Mouse (Mus musculus): ENCODE measurements around the gene Gm45234. TPM values are rescaled to one million over a fixed set of nuclear protein-coding genes. Genes with fewer than 3 reads are reported as not detected.

Gm45234 gene
- polyA plus RNA-seq, 1 experiment from 2014 or later, result not detected

GRCm38 (mm10) chr6:124708289-124708889 lies 47.4 kb downstream of the Gm45234 start:
- Histone ChIP-seq H3K27ac (ENCODE audit: low read depth, low read length) (no peak overlapping the region), H3K4me2 (ENCODE audit: low read depth, low read length) (no peak overlapping the region), H3K9me3 (ENCODE audit: control insufficient read depth, low read length) (no peaks in the 10 kb centered on the region), H3K36me3 (ENCODE audit: control insufficient read depth, insufficient read depth, low read length) (peaks cover 28% of the 10 kb centered on the region), H3K9ac (replicated peaks; ENCODE audit: low read depth, low read length) (no peak overlapping the region), H3K4me3 (ENCODE audit: low read depth, low read length) (no peak overlapping the region), H3K4me1 (ENCODE audit: control insufficient read depth, insufficient read depth, low read length) (peaks cover 16% of the 10 kb centered on the region), H3K27me3 (ENCODE audit: control insufficient read depth, insufficient read depth, low read length) (no peaks in the 10 kb centered on the region)
- WGBS, result 96% methylated on average over 10 of the region's 10 CpGs
- ATAC-seq (ENCODE audit: low read depth), result no peak

GRCm38 (mm10) chr6:124706061-124706627 lies 49.7 kb downstream of the Gm45234 start:
- Histone ChIP-seq H3K4me3 (ENCODE audit: low read depth, low read length) (no peak overlapping the region), H3K27me3 (ENCODE audit: control insufficient read depth, insufficient read depth, low read length) (no peaks in the 10 kb centered on the region), H3K36me3 (ENCODE audit: control insufficient read depth, insufficient read depth, low read length) (peaks cover 43% of the 10 kb centered on the region), H3K4me2 (ENCODE audit: low read depth, low read length) (no peak overlapping the region), H3K27ac (ENCODE audit: low read depth, low read length) (no peak overlapping the region), H3K9ac (replicated peaks; ENCODE audit: low read depth, low read length) (no peak overlapping the region), H3K4me1 (ENCODE audit: control insufficient read depth, insufficient read depth, low read length) (peaks cover 9% of the 10 kb centered on the region), H3K9me3 (ENCODE audit: control insufficient read depth, low read length) (no peaks in the 10 kb centered on the region)
- no peak for ATAC-seq (ENCODE audit: low read depth)
- WGBS, result 86% methylated on average over 5 of the region's 5 CpGs

GRCm38 (mm10) chr6:124704417-124704816 lies 51.4 kb downstream of the Gm45234 start:
- Histone ChIP-seq H3K27ac (ENCODE audit: low read depth, low read length) (no peak overlapping the region), H3K27me3 (ENCODE audit: control insufficient read depth, insufficient read depth, low read length) (no peaks in the 10 kb centered on the region), H3K4me1 (ENCODE audit: control insufficient read depth, insufficient read depth, low read length) (no peaks in the 10 kb centered on the region), H3K9me3 (ENCODE audit: control insufficient read depth, low read length) (no peaks in the 10 kb centered on the region), H3K36me3 (ENCODE audit: control insufficient read depth, insufficient read depth, low read length) (peaks cover 43% of the 10 kb centered on the region), H3K4me2 (ENCODE audit: low read depth, low read length) (no peak overlapping the region), H3K4me3 (ENCODE audit: low read depth, low read length) (no peak overlapping the region), H3K9ac (replicated peaks; ENCODE audit: low read depth, low read length) (no peak overlapping the region)
- 100% methylated on average over 2 of the region's 2 CpGs for WGBS
- no peak for ATAC-seq (ENCODE audit: low read depth)

GRCm38 (mm10) chr6:124703789-124704188 lies 52.0 kb downstream of the Gm45234 start:
- peaks cover 48% of the 10 kb centered on the region for H3K36me3 ChIP-seq (ENCODE audit: control insufficient read depth, insufficient read depth, low read length)

GRCm38 (mm10) chr6:124702784-124703103 lies 53.1 kb downstream of the Gm45234 start:
- no peaks in the 10 kb centered on the region for H3K27me3 ChIP-seq (ENCODE audit: control insufficient read depth, insufficient read depth, low read length)
- H3K9ac ChIP-seq (replicated peaks; ENCODE audit: low read depth, low read length), result no peak overlapping the region
- peaks cover 48% of the 10 kb centered on the region for H3K36me3 ChIP-seq (ENCODE audit: control insufficient read depth, insufficient read depth, low read length)
- no peaks in the 10 kb centered on the region for H3K4me1 ChIP-seq (ENCODE audit: control insufficient read depth, insufficient read depth, low read length)
- H3K4me3 ChIP-seq (ENCODE audit: low read depth, low read length), result no peak overlapping the region
- 59% methylated on average over 3 of the region's 3 CpGs for WGBS
- H3K27ac ChIP-seq (ENCODE audit: low read depth, low read length), result no peak overlapping the region
- H3K4me2 ChIP-seq (ENCODE audit: low read depth, low read length), result no peak overlapping the region
- peak; percentile 80 for ATAC-seq (ENCODE audit: low read depth)
- no peaks in the 10 kb centered on the region for H3K9me3 ChIP-seq (ENCODE audit: control insufficient read depth, low read length)

More at GRCm38 (mm10) chr6:124703789-124704188, 52.0 kb downstream of the Gm45234 start:
- no peaks in the 10 kb centered on the region for H3K27me3 ChIP-seq (ENCODE audit: control insufficient read depth, insufficient read depth, low read length)
- no peaks in the 10 kb centered on the region for H3K4me1 ChIP-seq (ENCODE audit: control insufficient read depth, insufficient read depth, low read length)
- no peak for ATAC-seq (ENCODE audit: low read depth)
- no peak overlapping the region for H3K4me2 ChIP-seq (ENCODE audit: low read depth, low read length)
- H3K9ac ChIP-seq (replicated peaks; ENCODE audit: low read depth, low read length), result no peak overlapping the region
- no peaks in the 10 kb centered on the region for H3K9me3 ChIP-seq (ENCODE audit: control insufficient read depth, low read length)
- WGBS, result 85% methylated on average over 7 of the region's 7 CpGs
- H3K4me3 ChIP-seq (ENCODE audit: low read depth, low read length), result no peak overlapping the region
- H3K27ac ChIP-seq (ENCODE audit: low read depth, low read length), result no peak overlapping the region

- H3K9me3 ChIP-seq (ENCODE audit: control insufficient read depth, low read length), result no peaks in the 10 kb centered on the region
- H3K4me3 ChIP-seq (ENCODE audit: low read depth, low read length), result no peak overlapping the region
- 96% methylated on average over 17 of the region's 17 CpGs for WGBS
- peaks cover 48% of the 10 kb centered on the region for H3K36me3 ChIP-seq (ENCODE audit: control insufficient read depth, insufficient read depth, low read length)
- H3K27me3 ChIP-seq (ENCODE audit: control insufficient read depth, insufficient read depth, low read length), result no peaks in the 10 kb centered on the region
- peak; percentile 16 for ATAC-seq (ENCODE audit: low read depth)
- no peak overlapping the region for H3K27ac ChIP-seq (ENCODE audit: low read depth, low read length)
- H3K9ac ChIP-seq (replicated peaks; ENCODE audit: low read depth, low read length), result no peak overlapping the region
- no peaks in the 10 kb centered on the region for H3K4me1 ChIP-seq (ENCODE audit: control insufficient read depth, insufficient read depth, low read length)
- no peak overlapping the region for H3K4me2 ChIP-seq (ENCODE audit: low read depth, low read length)
Observed at GRCm38 (mm10) chr6:124702102-124702783, 53.6 kb downstream of the Gm45234 start.

GRCm38 (mm10) chr6:124701338-124701737 lies 54.5 kb downstream of the Gm45234 start:
- Histone ChIP-seq H3K4me2 (ENCODE audit: low read depth, low read length) (no peak overlapping the region), H3K4me3 (ENCODE audit: low read depth, low read length) (no peak overlapping the region), H3K27me3 (ENCODE audit: control insufficient read depth, insufficient read depth, low read length) (no peaks in the 10 kb centered on the region), H3K36me3 (ENCODE audit: control insufficient read depth, insufficient read depth, low read length) (peaks cover 47% of the 10 kb centered on the region), H3K9ac (replicated peaks; ENCODE audit: low read depth, low read length) (no peak overlapping the region), H3K27ac (ENCODE audit: low read depth, low read length) (no peak overlapping the region), H3K4me1 (ENCODE audit: control insufficient read depth, insufficient read depth, low read length) (no peaks in the 10 kb centered on the region), H3K9me3 (ENCODE audit: control insufficient read depth, low read length) (no peaks in the 10 kb centered on the region)
- peak; percentile 33; the same call in 1 of the 2 replicates for ATAC-seq (ENCODE audit: low read depth)
- WGBS, result 76% methylated on average over 8 of the region's 8 CpGs

GRCm38 (mm10) chr6:124699962-124700610 lies 55.7 kb downstream of the Gm45234 start:
- H3K4me2 ChIP-seq (ENCODE audit: low read depth, low read length), result no peak overlapping the region
- H3K9ac ChIP-seq (replicated peaks; ENCODE audit: low read depth, low read length), result no peak overlapping the region
- ATAC-seq (ENCODE audit: low read depth), result no peak

GRCm38 (mm10) chr6:124699366-124699765 lies 56.5 kb downstream of the Gm45234 start:
- peaks cover 29% of the 10 kb centered on the region for H3K36me3 ChIP-seq (ENCODE audit: control insufficient read depth, insufficient read depth, low read length)
- 77% methylated on average over 4 of the region's 4 CpGs for WGBS
- ATAC-seq (ENCODE audit: low read depth), result no peak

More at GRCm38 (mm10) chr6:124699962-124700610, 55.7 kb downstream of the Gm45234 start:
- peaks cover 37% of the 10 kb centered on the region for H3K36me3 ChIP-seq (ENCODE audit: control insufficient read depth, insufficient read depth, low read length)
- WGBS, result 84% methylated on average over 11 of the region's 11 CpGs
- no peaks in the 10 kb centered on the region for H3K9me3 ChIP-seq (ENCODE audit: control insufficient read depth, low read length)
- H3K27ac ChIP-seq (ENCODE audit: low read depth, low read length), result no peak overlapping the region
- H3K4me1 ChIP-seq (ENCODE audit: control insufficient read depth, insufficient read depth, low read length), result no peaks in the 10 kb centered on the region
- H3K4me3 ChIP-seq (ENCODE audit: low read depth, low read length), result no peak overlapping the region
- no peaks in the 10 kb centered on the region for H3K27me3 ChIP-seq (ENCODE audit: control insufficient read depth, insufficient read depth, low read length)

More at GRCm38 (mm10) chr6:124699366-124699765, 56.5 kb downstream of the Gm45234 start:
- Histone ChIP-seq H3K4me3 (ENCODE audit: low read depth, low read length) (no peak overlapping the region), H3K27me3 (ENCODE audit: control insufficient read depth, insufficient read depth, low read length) (no peaks in the 10 kb centered on the region), H3K4me1 (ENCODE audit: control insufficient read depth, insufficient read depth, low read length) (no peaks in the 10 kb centered on the region), H3K4me2 (ENCODE audit: low read depth, low read length) (no peak overlapping the region), H3K9me3 (ENCODE audit: control insufficient read depth, low read length) (no peaks in the 10 kb centered on the region), H3K9ac (replicated peaks; ENCODE audit: low read depth, low read length) (no peak overlapping the region), H3K27ac (ENCODE audit: low read depth, low read length) (no peak overlapping the region)

All from neural tube, embryonic 14.5 days (tissue).